Mouse (Mus musculus): ENCODE data around the gene D3Ertd751e.

DNA sequence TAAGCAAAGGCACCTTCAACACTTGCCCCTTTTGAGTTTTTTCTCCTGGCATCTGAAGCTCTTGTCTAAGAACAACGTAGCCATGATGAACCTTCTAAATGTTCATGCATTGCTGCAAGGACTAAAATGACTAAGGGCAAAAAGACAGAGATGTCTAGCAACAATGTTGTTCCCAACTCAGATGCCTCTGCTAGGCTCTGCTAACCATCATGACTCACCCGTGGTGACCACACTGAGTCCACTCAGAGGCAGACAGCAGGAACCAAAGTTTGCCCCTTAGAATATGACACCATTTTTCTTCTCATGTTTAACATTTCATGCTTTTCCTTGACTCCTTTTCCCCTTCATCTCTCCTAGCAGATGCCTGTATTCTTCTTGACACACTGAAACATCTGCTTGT is 12.1 kb downstream of the D3Ertd751e start:
- TF ChIP-seq CTCF (IDR thresholded peaks at IDR 0.05; ENCODE audit: low read depth) (no peak), EP300 (IDR thresholded peaks at IDR 0.05; ENCODE audit: low read depth) (no peak)
